Mouse (Mus musculus): ENCODE measurements around the gene Auh.

The Auh gene

GRCm38 (mm10) chr13:52929209-52930171 is at the start of gene Auh:
Gene Auh (minus strand): TSS chr13:52929681.
- DNase-seq (ENCODE audit: low spot score): peak; percentile 79

DNA sequence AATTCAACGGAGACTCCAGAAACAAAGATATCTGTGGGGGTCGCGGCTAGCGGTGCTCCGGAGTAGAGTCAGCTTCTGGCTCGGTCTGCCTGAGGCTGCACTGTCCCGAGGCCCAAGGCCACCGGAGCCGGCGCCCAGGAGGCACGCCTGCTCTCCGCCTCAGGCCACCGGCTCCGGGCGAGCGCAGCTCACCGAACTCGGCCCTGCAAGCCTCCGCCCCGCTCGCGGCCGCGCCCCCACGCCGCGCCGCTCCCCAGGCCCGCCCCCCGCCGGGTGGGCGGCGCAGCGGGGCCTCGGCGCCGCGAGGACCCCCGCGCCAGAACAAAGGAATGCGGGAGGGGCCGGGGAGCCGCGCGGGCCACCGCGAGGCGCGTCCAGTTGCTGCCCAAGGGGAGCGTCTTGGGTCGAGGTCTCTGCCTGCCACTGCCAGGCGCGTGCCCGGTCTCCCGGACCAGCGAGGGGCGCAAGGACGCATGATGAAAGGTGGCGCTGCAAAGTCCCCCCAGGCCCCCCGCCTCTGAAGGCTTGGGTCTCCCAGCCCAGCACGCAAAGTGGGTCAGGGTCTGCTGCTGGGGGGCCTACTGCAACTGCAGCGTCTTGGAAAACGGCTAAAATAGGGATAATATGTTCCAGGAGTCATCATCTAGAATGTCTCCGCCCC is 49.0 kb upstream of the Auh start:
- peak; percentile 40 for DNase-seq (ENCODE audit: low spot score)

DNA sequence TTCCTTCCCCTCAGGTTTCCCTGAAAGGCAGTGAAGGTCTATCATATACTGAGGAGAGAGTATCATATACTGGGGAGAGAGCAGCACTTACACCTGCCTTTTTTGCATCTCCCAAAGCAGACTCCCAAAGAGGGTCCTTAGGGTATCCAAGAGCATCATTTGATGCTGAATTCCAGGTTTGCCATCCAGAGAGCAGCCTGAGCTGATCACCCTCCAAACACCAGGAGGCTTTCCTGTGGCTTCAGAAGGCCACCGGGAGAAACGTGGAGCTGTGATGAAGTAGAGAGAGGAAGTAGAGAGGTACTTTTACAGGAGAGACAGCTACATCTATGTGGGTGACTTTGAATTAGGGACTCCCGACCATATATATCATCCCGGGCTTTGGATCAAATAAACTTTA is 48.3 kb upstream of the Auh start:
- DNase-seq (ENCODE audit: low spot score): no peak

DNA sequence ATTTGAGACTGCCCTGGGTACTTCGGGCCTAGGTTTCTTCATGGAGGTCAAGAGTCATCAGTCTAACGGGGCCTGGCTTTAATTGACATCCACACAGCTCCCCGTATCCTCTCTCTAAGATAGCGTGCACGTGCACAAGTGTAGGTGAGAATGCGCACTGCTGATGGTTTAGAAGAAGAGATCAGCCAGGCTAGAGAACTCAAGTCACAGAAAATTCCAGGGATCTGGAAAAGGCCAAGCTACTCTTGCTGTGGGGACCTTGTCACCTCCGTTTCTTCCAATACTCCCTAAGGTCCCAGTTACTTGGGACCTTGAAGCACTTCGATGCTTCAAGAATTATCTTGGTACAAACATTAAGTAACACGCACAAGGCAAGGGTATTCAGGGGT is 47.7 kb upstream of the Auh start:
- no peak for DNase-seq (ENCODE audit: low spot score)

GRCm38 (mm10) chr13:52976510-52977220 is 47.2 kb upstream of the Auh start:
- DNase-seq (ENCODE audit: low spot score): peak; percentile 35

GRCm38 (mm10) chr13:52976130-52976509 is 46.6 kb upstream of the Auh start:
- no peak for DNase-seq (ENCODE audit: low spot score)

DNA sequence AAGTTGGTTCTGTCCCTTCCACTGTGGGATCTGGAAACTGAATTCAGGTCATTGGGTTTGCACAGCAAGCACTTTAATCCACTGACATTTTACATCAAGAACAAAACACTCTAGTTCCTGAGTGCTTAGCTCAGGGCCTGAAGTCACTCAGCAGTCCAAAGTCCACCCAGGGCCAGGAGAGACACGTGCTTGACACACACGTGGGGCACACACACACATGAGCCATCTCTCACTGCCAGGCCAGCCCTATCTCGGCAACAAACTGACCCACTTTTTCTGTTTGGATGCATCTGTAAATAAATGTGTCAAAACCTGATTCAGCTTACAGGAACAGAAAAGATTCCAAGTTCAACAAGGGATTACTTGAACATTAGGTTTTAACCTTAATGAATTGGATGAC is 45.2 kb upstream of the Auh start:
- DNase-seq (ENCODE audit: low spot score): no peak

GRCm38 (mm10) chr13:52973427-52973826 is 43.9 kb upstream of the Auh start:
- DNase-seq (ENCODE audit: low spot score): no peak

GRCm38 (mm10) chr13:52972626-52973025 is 43.1 kb upstream of the Auh start:
- no peak for DNase-seq (ENCODE audit: low spot score)

DNA sequence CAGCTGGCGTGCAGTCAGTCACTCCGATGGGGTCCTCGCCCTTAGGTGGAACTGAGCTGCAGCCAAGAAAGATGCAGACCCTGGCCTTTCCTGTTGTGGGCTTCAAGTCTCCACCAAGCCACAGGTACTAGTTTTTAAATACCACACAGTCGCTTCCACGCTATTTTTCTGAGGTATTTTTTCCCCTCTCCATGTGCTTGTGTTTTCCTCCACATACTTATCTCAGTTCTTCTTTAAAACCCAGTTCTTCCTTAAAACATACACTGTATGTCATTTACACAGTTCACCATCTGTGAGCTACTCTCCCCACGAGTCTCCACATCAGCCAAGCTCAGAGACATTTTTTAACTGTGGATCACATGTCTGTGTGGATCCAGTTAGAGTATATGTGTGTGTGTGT is 41.4 kb upstream of the Auh start:
- no peak for DNase-seq (ENCODE audit: low spot score)

- no peak for DNase-seq (ENCODE audit: low spot score)
These were observed 33.4 kb upstream of the Auh start for GRCm38 (mm10) chr13:52962922-52963321.

DNA sequence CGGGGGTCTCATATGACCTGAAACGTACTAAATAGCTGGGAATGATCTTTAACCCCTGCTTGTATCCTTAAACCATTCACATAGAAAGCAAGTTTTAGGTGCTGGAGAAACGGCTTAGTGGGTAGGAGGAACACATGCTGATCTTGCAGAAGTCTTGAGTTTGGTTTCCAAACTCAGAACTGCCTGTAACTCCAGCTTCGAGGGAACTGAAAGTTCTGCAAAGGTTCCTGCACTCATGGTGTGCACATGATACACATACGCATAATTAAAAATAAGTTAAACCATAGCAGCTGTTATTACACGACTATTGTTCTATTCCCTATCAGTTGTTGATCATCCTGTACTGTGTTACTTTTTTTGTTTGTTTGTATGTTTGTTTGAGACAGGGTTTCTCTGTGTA is 32.9 kb upstream of the Auh start:
- no peak for DNase-seq (ENCODE audit: low spot score)

DNA sequence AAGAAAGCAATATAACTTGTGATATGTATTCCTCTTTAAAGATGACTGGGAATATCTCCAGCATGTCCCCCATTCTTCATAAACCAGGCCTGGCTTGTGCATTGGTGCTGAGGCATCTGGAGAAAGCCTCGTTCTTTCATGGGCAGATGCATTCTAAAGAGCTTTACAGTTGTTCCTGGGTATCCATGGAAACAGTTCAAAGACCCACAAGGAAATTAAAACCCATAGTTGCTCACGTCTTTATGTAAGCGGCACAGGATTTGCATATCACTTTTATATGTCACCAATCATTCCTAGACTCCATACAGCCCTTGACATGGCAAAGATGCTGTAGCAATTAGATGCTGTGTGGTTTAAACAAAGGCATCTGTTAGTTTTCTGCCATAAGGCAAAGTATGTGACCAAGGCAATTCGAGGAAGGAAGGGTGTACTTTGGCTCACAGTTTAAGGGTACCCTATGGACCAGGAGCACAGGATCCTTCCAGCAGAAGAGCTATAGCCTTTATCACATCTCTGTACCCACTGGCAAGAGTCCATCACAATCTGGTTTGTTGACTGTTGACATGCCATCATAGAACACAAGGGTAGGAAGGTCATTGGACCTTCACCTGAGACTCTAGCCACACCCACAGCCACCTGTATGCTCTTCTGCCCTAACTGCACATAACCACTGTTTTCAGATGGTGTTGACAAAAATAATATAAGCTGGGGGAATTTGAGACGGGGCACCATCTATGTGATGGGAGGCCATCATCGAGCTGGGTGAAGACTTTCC is 24.5 kb upstream of the Auh start:
- DNase-seq (ENCODE audit: low spot score): no peak

GRCm38 (mm10) chr13:52949211-52949610 is 19.7 kb upstream of the Auh start:
- DNase-seq (ENCODE audit: low spot score): no peak

DNA sequence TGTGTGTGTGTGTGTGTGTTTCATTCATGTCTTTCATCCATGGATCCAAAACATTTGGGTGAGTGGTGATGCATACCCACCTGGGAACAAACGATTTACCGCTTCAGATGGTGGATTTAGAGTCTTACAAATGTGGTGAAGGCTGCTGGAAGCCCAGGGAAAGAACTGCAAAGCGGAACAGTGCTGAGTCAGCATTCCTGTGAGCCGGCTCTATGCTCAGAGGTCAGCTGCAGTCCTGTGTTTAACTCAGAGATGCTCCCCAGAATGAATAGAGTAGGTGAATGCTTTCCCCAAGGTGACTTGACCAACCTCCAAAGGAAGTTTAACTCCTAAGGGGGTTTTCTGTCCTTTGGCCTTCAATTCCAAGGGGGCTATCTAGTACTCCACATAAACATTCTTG is 18.1 kb upstream of the Auh start:
- DNase-seq (ENCODE audit: low spot score): no peak

DNA sequence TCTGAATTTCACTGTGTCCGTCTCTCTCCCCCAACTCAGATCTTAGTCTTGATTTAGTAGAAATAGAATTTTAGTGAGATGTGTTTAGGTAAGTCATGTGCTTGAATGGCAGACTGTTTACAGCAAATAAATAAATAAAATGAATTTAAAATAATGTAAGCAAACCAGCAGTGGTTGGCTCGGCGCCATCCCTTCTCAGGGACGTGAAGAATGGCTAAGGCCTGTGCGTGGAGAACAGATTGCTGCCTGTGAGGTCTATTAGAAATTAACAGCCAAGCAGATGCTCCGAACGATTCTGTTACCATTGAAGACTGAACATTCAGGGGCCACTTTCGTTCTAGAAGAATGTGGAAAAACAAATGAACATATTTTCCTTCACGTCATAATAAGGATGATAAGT is 16.3 kb upstream of the Auh start:
- DNase-seq (ENCODE audit: low spot score): no peak

DNA sequence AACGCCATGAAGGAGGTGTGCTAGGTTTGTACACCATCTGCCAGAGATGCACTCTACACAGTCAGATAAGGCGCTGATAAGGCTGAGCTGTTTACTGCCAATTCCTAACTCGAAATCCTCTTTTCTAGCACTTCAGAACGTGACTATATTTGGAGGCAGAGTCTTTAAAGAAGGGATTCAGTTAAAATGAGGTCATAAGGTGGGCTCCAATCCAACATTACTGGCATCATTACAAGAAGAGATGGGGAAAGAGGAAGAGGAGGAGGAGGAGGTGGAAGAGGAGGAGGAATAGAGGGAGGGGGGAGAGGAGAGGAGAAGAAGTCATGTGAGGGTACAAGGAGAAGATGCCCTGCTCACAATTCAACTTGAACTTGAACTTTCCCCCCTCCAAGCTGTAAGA is 14.6 kb upstream of the Auh start:
- DNase-seq (ENCODE audit: low spot score): no peak

DNA sequence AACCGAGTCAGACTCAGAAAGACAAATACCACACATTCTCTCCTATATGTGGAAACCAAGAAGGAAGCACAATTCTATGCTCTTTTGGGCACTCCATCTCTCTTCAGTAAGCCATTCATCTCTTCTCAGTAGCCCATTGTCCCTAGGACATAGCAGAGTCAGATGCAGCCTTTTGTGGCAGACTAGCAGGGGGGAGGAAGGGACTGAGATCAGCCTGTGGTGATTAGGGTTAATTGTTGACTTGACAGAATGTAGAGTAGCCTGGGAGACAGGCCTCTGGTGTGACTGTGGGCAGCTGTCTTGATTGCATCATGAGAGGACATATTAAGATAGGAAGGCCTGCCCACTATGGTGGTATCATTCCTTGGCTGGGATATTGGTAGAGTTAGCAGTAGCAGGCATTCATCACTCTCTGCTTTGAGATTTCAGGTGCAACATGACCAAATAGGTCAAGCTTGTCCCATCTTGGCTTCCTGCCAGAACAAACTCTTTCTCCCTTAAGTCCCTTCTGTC is 13.5 kb upstream of the Auh start:
- no peak for DNase-seq (ENCODE audit: low spot score)

GRCm38 (mm10) chr13:52940956-52941355 is 11.5 kb upstream of the Auh start:
- no peak for DNase-seq (ENCODE audit: low spot score)

GRCm38 (mm10) chr13:52930582-52930981 is 1.1 kb upstream of the Auh start:
- DNase-seq (ENCODE audit: low spot score): no peak

DNA sequence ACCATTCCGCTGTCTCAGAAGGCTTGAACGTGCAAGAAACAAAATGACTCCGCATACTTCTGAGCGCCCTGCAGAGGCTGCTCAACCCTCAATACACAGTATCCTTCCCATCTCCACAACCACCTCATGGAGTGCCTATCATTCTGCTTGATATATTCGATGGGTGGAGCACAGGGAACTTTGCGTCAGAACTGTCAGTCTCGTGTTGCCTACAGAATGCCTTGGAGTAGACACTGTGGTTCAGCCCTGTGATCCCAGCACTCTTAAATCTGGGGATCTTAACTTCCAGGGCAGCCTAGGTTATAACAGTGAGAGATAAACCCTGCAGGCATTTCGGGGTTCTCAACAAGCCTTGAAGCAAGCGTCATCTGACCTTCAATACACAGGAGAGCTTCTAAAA is 1.1 kb downstream of the Auh start:
- no peak for DNase-seq (ENCODE audit: low spot score)

- no peak for DNase-seq (ENCODE audit: low spot score)
These were observed 5.0 kb downstream of the Auh start for GRCm38 (mm10) chr13:52924457-52924856.

All from urinary bladder, postnatal 25 days (tissue).